Mouse (Mus musculus) limb, embryonic 13.5 days (tissue): ENCODE measurements at regions not wholly inside any gene's neighbourhood (a gene's known extent, or its start where the extent isn't known, plus 50 kb on each side); places are given as distances from the start of the nearest gene placed in this dataset.
A peak's percentile ranks its signal among the peaks of the same experiment; 100 is the strongest.

Experiments used
- ATAC-seq: fragments of 200-750 bp; cut with Nextera tagmentation; 2 replicates; pipeline ENCODE4 v1.8.0; 2017; ENCODE audit warnings: low read depth, moderate number of reproducible peaks, moderate TSS enrichment; ENCODE audit not compliant: low FRiP score
- H3K27ac ChIP-seq: fragments of 300-500 bp; sonication (generic); 2 replicates; pipeline ENCODE4 v1.5.1; 2015; ENCODE audit warnings: inconsistent platforms, mild to moderate bottlenecking, moderate library complexity
- H3K27me3 ChIP-seq: fragments of 300-500 bp; sonication (generic); 2 replicates; pipeline ENCODE4 v1.6.1; 2015; ENCODE audit warnings: mild to moderate bottlenecking, inconsistent platforms
- H3K36me3 ChIP-seq: fragments of 300-500 bp; sonication (generic); 2 replicates; pipeline ENCODE4 v1.6.1; 2015; ENCODE audit warnings: inconsistent platforms, mild to moderate bottlenecking, moderate library complexity
- H3K4me1 ChIP-seq: fragments of 300-500 bp; sonication (generic); 2 replicates; pipeline ENCODE4 v1.6.1; 2015; ENCODE audit warnings: inconsistent platforms
- H3K4me2 ChIP-seq: fragments of 300-500 bp; sonication (generic); replicated peaks from 2 replicates; pipeline ENCODE4 v1.6.1; 2015; ENCODE audit warnings: inconsistent platforms, mild to moderate bottlenecking, moderate library complexity
- H3K4me3 ChIP-seq: fragments of 300-500 bp; sonication (generic); 2 replicates; pipeline ENCODE4 v1.5.1; 2015; ENCODE audit warnings: moderate library complexity, mild to moderate bottlenecking, inconsistent platforms
- H3K9ac ChIP-seq: fragments of 300-500 bp; sonication (generic); 2 replicates; pipeline ENCODE4 v1.6.1; 2015; ENCODE audit warnings: mild to moderate bottlenecking, inconsistent platforms
- H3K9me3 ChIP-seq: fragments of 300-500 bp; sonication (generic); 2 replicates; pipeline ENCODE4 v1.6.1; 2016; ENCODE audit warnings: inconsistent platforms
- WGBS: fragments of 180-500 bp; shearing (Covaris S2); methylation state at CpG from one replicate; pipeline ENCODE4 v1.1.7; 2015; 5-methylcytosine and 5-hydroxymethylcytosine counted together

GRCm38 (mm10) chr17:27335621-27336020 lies 131.4 kb upstream of the Lemd2 start:
- Histone ChIP-seq H3K27ac (peak overlapping the region; percentile 48; the same call in 1 of the 2 replicates), H3K27me3 (no peaks in the 10 kb centered on the region), H3K9me3 (no peaks in the 10 kb centered on the region), H3K36me3 (no peaks in the 10 kb centered on the region), H3K9ac (0 out of 2 replicates have a peak overlapping the region, but pooled peaks have one; percentile 39), H3K4me2 (peak overlapping the region; percentile 27), H3K4me3 (no peak overlapping the region), H3K4me1 (peaks cover 23% of the 10 kb centered on the region)
- no peak for ATAC-seq
- WGBS: 57% methylated on average over 4 of the region's 4 CpGs

DNA sequence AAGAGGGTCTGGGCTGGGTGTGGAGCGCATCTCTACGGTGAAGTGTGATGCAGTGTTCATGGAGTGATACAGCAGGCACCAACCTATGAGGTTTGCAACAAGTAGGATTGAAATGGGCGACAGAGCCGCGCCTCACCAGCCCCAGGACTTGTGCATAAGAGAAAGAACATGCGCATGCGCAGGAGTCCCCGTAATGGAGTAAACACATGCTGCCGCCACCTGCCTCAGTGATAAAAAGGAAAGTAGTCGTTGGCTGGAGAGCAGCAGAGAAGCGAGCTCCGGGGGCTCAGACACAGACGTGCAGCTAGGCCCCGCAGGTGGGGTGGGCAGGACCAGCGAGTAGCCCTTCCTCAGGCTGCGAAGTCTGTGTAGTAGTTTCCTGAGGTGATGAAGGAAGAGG lies 129.3 kb upstream of the Lemd2 start:
- 75% methylated on average over 16 of the region's 16 CpGs for WGBS
- Histone ChIP-seq H3K4me2 (no peak overlapping the region), H3K9ac (no peak overlapping the region), H3K27me3 (no peaks in the 10 kb centered on the region), H3K27ac (no peak overlapping the region), H3K36me3 (no peaks in the 10 kb centered on the region), H3K9me3 (no peaks in the 10 kb centered on the region), H3K4me3 (no peak overlapping the region), H3K4me1 (peaks cover 30% of the 10 kb centered on the region)
- ATAC-seq: no peak

DNA sequence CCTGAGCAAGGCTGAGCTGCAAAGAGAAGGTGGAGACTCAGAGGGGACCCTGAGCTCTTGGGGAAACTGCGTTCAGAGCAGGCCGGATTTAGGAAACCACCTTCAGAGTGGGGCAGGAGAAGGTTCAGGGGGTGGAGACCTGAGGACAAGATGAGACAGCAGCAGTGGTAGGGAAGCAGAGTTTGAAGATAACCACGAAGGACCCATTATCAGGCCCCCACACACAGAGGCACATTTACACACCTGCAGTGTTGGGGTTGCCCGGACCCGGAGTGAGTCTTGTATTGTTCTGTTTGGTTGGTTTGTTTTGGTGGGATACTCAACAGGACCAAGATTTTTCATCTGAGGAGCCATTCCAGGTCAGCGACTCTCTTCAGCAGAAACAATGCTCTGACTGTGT lies 128.9 kb upstream of the Lemd2 start:
- Histone ChIP-seq H3K4me3 (no peak overlapping the region), H3K9ac (no peak overlapping the region), H3K27ac (no peak overlapping the region), H3K9me3 (no peaks in the 10 kb centered on the region), H3K36me3 (no peaks in the 10 kb centered on the region), H3K4me2 (no peak overlapping the region), H3K4me1 (peaks cover 30% of the 10 kb centered on the region), H3K27me3 (no peaks in the 10 kb centered on the region)
- ATAC-seq: no peak
- WGBS: 87% methylated on average over 6 of the region's 6 CpGs

DNA sequence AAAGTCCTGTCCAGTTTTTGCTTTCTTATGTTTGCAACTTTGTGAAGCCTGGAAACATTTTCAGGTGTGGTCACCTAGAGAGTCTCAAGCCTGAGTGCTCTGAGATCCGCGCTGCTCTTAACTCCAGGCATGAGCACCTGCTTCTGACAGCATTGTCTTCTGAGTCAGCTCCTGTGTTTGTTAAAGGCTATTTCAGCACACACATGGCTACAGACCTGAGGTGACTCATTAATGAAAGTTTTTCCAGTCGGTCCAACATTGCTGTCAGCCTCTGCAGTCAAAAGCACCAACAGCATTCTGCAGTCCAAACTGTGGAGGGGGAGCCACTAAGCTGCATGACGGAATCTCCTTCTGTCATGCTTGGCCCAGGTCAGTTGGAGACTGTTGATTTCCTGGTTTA lies 127.8 kb upstream of the Lemd2 start:
- Histone ChIP-seq H3K9me3 (no peaks in the 10 kb centered on the region), H3K4me2 (no peak overlapping the region), H3K27ac (no peak overlapping the region), H3K9ac (no peak overlapping the region), H3K36me3 (no peaks in the 10 kb centered on the region), H3K4me1 (peaks cover 25% of the 10 kb centered on the region), H3K27me3 (peaks cover 5% of the 10 kb centered on the region), H3K4me3 (no peak overlapping the region)
- WGBS: 71% methylated on average over 4 of the region's 4 CpGs
- ATAC-seq: no peak

DNA sequence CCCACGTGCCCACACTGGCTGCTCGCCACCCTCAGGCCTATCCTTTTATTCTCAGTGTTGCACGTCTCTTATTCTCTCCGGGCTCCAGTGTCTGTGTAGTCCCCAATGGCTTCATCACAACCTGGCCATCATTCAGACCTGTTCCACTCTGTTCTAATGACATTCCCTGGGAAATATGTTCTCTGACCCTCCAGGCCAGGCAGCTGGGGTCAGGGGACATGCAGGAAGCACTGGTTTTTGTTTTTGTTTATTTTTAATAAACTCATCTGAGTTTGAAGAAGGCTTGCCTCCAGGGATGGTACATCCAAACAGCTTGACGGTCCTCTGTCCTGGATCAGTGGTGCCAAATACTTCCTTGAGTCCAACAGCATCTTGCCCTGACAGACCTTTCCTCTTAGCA lies 127.4 kb upstream of the Lemd2 start:
- ATAC-seq: no peak
- Histone ChIP-seq H3K4me2 (no peak overlapping the region), H3K4me1 (peaks cover 23% of the 10 kb centered on the region), H3K27me3 (peaks cover 9% of the 10 kb centered on the region), H3K4me3 (no peak overlapping the region), H3K9me3 (no peaks in the 10 kb centered on the region), H3K27ac (no peak overlapping the region), H3K9ac (no peak overlapping the region), H3K36me3 (no peaks in the 10 kb centered on the region)
- WGBS: 85% methylated on average over 5 of the region's 5 CpGs

DNA sequence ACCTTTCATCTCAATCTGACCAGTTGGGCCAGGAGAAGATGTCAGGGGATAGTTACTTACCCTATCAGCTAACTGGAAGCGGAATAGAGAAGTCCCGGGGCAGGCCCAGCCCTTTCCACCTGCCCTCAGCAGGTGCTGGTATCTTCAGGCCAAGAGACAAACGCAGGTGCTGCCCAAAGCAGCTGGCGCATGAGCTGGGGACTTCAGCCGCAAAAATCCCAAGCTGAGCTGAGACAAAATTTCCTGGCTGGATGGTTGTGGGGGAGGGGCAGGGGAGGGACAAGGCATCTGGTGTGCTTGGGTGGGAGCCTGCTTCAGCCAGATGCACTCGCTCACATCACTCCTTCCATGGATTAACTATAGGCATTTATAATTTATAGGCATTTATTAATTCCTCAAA lies 125.5 kb upstream of the Lemd2 start:
- Histone ChIP-seq H3K4me2 (no peak overlapping the region), H3K4me1 (peaks cover 14% of the 10 kb centered on the region), H3K9ac (no peak overlapping the region), H3K4me3 (no peak overlapping the region), H3K27me3 (peaks cover 27% of the 10 kb centered on the region), H3K27ac (no peak overlapping the region), H3K9me3 (no peaks in the 10 kb centered on the region), H3K36me3 (no peaks in the 10 kb centered on the region)
- WGBS: 38% methylated on average over 6 of the region's 6 CpGs
- no peak for ATAC-seq

GRCm38 (mm10) chr17:27329183-27329582 lies 124.9 kb upstream of the Lemd2 start:
- 86% methylated on average over 8 of the region's 8 CpGs for WGBS
- H3K4me3 ChIP-seq: no peak overlapping the region
- H3K9ac ChIP-seq: no peak overlapping the region
- peaks cover 15% of the 10 kb centered on the region for H3K4me1 ChIP-seq
- H3K9me3 ChIP-seq: no peaks in the 10 kb centered on the region
- H3K36me3 ChIP-seq: no peaks in the 10 kb centered on the region
- no peak overlapping the region for H3K27ac ChIP-seq
- peaks cover 33% of the 10 kb centered on the region for H3K27me3 ChIP-seq
- ATAC-seq: no peak
- no peak overlapping the region for H3K4me2 ChIP-seq

DNA sequence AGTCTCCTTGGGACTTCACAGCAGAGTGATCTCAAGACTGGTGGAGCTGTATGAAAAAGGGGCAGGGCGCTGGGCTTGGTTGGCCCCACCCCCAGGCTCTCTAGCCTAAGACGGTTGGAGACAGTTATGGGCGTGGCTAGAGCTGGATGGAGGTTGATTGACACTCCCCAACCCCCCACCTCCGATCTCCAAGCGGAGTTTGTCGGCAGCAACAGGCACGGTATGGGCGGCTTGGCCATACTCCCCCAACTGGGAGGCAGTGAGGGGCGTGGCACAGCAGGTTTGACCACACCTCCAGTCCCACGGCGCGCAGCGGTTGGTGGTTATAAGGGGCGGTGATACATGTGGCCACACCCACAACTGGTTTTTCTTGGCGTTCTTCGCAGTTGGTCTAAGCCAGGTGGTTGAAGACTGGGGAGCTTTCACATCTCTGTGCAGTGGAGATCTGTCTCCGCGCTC lies 120.8 kb upstream of the Lemd2 start:
- peak overlapping the region; percentile 54 for H3K4me2 ChIP-seq
- ATAC-seq: peak; percentile 79
- H3K27me3 ChIP-seq: peaks cover 38% of the 10 kb centered on the region
- no peaks in the 10 kb centered on the region for H3K36me3 ChIP-seq
- H3K9me3 ChIP-seq: no peaks in the 10 kb centered on the region
- H3K4me1 ChIP-seq: peaks cover 15% of the 10 kb centered on the region
- no peak overlapping the region for H3K9ac ChIP-seq
- WGBS: 7% methylated on average over 18 of the region's 18 CpGs
- H3K27ac ChIP-seq: no peak overlapping the region
- H3K4me3 ChIP-seq: peak overlapping the region; percentile 25

GRCm38 (mm10) chr17:27323513-27323912 lies 119.2 kb upstream of the Lemd2 start:
- Histone ChIP-seq H3K9me3 (no peaks in the 10 kb centered on the region), H3K4me2 (no peak overlapping the region), H3K27ac (no peak overlapping the region), H3K4me1 (peaks cover 8% of the 10 kb centered on the region), H3K27me3 (peaks cover 38% of the 10 kb centered on the region), H3K9ac (no peak overlapping the region), H3K36me3 (no peaks in the 10 kb centered on the region), H3K4me3 (no peak overlapping the region)
- no peak for ATAC-seq
- WGBS: 80% methylated on average over 2 of the region's 2 CpGs

DNA sequence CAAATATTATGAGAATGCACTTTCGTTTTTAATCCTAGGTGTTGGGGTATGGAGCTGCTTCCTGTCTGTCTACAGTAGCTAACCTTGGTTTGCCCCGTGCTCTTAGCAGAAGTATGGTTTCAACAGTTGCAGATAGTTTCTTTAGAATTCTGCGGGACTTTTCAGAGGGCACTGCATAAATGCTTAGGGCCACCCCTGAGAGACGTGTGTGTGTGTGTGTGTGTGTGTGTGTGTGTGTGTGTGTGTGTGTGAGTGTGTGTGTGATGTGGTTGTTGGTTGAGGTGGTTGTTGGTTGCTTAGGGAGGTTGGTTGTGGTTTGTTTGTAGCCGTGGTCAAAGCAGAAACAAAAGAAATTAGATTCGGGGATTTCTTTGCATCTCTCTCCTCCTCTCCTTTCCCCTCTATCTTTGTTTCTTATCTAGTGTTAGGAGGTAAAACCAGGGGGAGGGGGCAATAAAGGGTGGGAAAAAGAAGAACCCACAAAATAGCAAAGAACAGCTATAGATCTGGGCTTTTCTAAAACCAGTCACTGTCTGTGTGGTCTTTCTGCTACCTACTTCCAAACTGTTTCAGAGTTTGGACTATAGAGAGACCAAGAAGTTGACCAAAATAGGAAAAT lies 118.7 kb upstream of the Lemd2 start:
- WGBS: 69% methylated on average over 6 of the region's 6 CpGs

DNA sequence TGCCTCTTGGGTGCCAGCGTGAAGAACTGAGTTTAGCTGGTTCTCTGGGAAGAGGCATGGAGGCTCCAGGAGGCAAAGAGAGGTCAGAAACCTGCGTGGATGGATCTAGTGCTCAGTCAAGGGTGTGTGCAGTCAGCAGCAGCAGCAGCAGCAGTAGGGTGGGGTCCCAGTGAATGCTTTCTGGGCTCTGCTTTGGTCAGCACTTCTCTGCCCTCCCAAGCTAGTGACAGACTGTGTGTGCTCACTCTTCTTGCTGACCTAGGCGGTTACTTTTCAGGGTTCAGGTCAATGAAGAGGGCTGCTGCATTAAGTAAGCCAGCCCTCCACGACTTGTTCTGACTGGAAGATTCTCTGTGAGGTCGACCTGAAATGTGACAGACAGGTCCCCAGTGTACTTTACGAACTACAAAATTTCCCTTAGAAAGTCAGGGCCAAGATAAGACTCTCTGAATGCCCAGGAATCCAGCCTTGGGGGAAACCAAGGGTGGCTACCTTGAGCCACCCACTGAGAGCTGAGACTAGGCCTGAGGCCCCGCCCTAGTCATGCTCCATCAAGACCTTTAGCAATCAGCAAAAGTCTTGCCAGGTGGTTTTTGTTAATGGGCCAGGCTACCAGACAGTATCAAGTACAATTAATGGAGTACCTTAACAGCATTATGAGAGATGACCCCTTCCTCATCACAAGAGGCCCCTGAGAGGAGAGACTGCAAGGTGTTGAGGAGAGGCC lies 114.9 kb upstream of the Lemd2 start:
- WGBS: 76% methylated on average over 7 of the region's 7 CpGs
- H3K4me2 ChIP-seq: no peak overlapping the region
- no peaks in the 10 kb centered on the region for H3K9me3 ChIP-seq
- H3K4me3 ChIP-seq: no peak overlapping the region
- H3K27me3 ChIP-seq: peaks cover 5% of the 10 kb centered on the region
- no peak overlapping the region; the same call in 1 of the 2 replicates for H3K9ac ChIP-seq
- no peak for ATAC-seq
- H3K27ac ChIP-seq: no peak overlapping the region
- peaks cover 19% of the 10 kb centered on the region for H3K4me1 ChIP-seq
- no peaks in the 10 kb centered on the region for H3K36me3 ChIP-seq

More for the DNA sequence above, 118.7 kb upstream of the Lemd2 start:
- Histone ChIP-seq H3K36me3 (no peaks in the 10 kb centered on the region), H3K9ac (no peak overlapping the region), H3K4me2 (no peak overlapping the region), H3K9me3 (no peaks in the 10 kb centered on the region), H3K27me3 (peaks cover 38% of the 10 kb centered on the region), H3K27ac (no peak overlapping the region), H3K4me1 (peaks cover 10% of the 10 kb centered on the region), H3K4me3 (no peak overlapping the region)
- ATAC-seq: no peak

DNA sequence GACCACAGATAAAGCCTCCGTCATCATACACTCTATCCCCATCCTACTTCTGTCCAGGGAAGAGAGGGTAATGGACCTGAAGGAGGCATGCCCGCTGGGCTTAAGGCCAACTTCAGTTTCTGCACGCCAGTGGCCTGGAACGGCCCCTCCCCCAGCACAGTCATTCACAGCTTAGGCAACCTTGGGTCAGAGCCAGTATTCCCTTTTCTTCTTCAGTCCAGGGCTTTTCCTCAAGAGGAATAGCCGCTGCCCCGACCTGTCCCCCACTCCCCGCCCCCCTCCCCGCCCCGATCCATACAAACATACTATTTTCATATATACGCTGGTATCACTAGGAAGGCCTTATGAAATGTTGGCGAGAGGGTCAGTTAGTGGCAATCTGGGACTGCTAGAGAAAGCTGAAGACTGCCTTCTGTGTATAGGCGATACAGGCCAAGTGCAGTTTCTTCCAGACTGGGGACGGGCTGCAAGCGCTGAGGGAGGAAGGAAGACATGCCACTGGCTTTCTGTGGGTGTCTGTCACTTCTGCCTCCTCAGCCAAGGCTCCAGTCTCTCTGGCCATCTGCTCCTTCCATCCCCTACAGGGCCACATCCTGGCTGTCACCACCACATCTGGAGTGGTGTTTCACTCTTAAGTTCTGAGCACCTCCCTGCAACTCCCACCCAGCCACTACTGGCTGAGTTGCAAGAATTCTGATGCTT lies 113.5 kb upstream of the Lemd2 start:
- Histone ChIP-seq H3K4me1 (peaks cover 19% of the 10 kb centered on the region), H3K36me3 (no peaks in the 10 kb centered on the region), H3K4me3 (no peak overlapping the region), H3K9me3 (no peaks in the 10 kb centered on the region), H3K27me3 (no peaks in the 10 kb centered on the region; the same call in 1 of the 2 replicates), H3K9ac (no peak overlapping the region), H3K4me2 (no peak overlapping the region), H3K27ac (peak overlapping the region; percentile 56; the same call in 1 of the 2 replicates)
- ATAC-seq: peak; percentile 32; the same call in 1 of the 2 replicates
- 67% methylated on average over 14 of the region's 14 CpGs for WGBS
